In the genomic region with DNA sequence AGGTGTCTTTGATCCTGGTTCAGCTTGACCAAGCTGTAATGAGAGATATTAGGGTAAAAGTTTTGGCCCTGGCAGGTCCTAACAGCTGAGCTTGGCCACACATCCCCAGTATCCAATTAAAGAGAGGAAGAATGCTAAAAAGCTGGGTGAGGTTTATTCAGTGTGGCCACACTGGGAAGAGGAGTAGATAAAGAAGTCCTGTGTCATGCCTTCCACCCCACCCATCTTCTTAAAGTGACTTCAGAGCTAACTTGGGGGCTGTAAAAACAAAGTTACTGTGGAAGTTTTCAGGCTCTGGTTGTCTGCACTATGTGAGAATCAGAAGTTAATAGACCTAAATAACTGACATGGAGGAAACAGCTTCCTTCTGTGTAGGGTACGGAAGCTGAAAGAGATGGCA, we compare ENCODE assay signal across 18 mouse cellular contexts. TPM values are rescaled to one million over a fixed set of nuclear protein-coding genes. Genes with fewer than 3 reads are reported as not detected.
"Had no signal": no experiment of that assay in that cellular context is flagged by ENCODE, and none has a peak within 500 bp of the region (broad histone marks: within the 10 kb centered on the region; RNA-seq: fewer than 3 reads in every experiment).

No protein-coding gene starts in this region.

- H3K9me3 ChIP-seq: limb, embryonic 12.5 days; lung, embryonic 15.5 days; midbrain, embryonic 10.5 days; neural tube, embryonic 12.5 days; stomach, embryonic 15.5 days had no signal

- H3K4me2 ChIP-seq: limb, embryonic 12.5 days; lung, embryonic 15.5 days; neural tube, embryonic 12.5 days; stomach, embryonic 15.5 days had no signal

- H3K9ac ChIP-seq: limb, embryonic 12.5 days; lung, embryonic 15.5 days; neural tube, embryonic 12.5 days; stomach, embryonic 15.5 days had no signal

- H3K4me1 ChIP-seq: limb, embryonic 12.5 days; lung, embryonic 15.5 days; midbrain, embryonic 10.5 days; neural tube, embryonic 12.5 days; stomach, embryonic 15.5 days had no signal

- ATAC-seq: inflammation-experienced regulatory T-cells, adult 6 months had no signal

- H3K4me3 ChIP-seq: limb, embryonic 12.5 days; lung, embryonic 15.5 days; midbrain, embryonic 10.5 days; neural tube, embryonic 12.5 days; stomach, embryonic 15.5 days had no signal

- H3K27ac ChIP-seq: limb, embryonic 12.5 days; lung, embryonic 15.5 days; midbrain, embryonic 10.5 days; neural tube, embryonic 12.5 days; stomach, embryonic 15.5 days had no signal

- DNase-seq: kidney, postnatal 14 days; midbrain, embryonic 14.5 days; right cerebral cortex, postnatal 4 days had no signal

- H3K27me3 ChIP-seq: limb, embryonic 12.5 days; lung, embryonic 15.5 days; neural tube, embryonic 12.5 days; stomach, embryonic 15.5 days had no signal

RNA-seq across cellular contexts. Expression of gene Phxr2, which starts 25.5 kb away (rescaled TPM):
- total RNA-seq: layer of hippocampus, postnatal 25 days; left cerebral cortex, adult 8-10 months; left cerebral cortex, postnatal 36 days; liver, adult 2 months had no signal
- polyA plus RNA-seq: inflammation-experienced regulatory T-cells, adult 6 months; intestine, postnatal 0 days; kidney, embryonic 14.5 days; large intestine, adult 2 months; liver, adult 2 months; lung, embryonic 15.5 days; stomach, embryonic 15.5 days; testis, adult 2 months; urinary bladder, adult 2 months had no signal
